Mouse (Mus musculus): ENCODE measurements at regions not wholly inside any gene's neighbourhood (a gene's known extent, or its start where the extent isn't known, plus 50 kb on each side); places are given as distances from the start of the nearest gene placed in this dataset.

DNA sequence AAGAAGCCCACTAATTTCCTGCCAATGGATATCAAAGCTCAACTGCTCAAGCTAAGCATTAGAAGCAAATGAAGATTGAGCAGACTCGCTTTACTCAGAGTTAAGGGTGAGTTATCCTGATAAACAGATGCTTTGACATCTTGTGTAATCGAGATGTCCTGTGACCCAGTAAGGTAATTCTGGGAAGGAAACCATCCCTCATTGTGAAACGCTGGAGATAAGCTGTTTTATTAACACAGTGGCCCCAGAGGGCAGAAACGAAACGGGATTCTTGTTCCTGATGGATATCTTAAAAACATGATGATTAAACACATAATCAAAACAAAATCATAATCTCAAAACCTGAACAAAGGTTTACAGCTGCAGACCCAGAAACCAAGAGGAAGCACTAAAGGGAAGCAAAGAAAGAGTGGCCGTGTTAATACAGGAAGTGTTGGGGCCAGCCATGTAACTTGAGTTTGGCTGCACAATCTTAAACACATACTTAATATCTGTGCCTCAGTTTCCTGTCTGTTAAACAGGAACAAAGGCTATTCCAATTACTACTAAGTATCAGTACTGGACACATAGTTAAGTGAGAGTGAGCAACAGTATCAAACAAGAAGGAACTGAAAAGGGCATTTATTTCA, 184.2 kb downstream of the Gm12728 start:
- TF ChIP-seq POLR2A (IDR thresholded peaks at IDR 0.05; ENCODE audit: borderline replicate concordance, low read depth, low read length) (no peak), CTCF (IDR thresholded peaks at IDR 0.05; ENCODE audit: low read depth, low read length) (no peak)

All from bone marrow macrophage, adult 2 months (primary cell).